Mouse (Mus musculus) kidney, postnatal 0 days (tissue): Measurements from ENCODE around the gene Adat3. TPM values are rescaled to one million over a fixed set of nuclear protein-coding genes. Genes with fewer than 3 reads are reported as not detected.

Experiments
- ATAC-seq: fragments of 200-750 bp; cut with Nextera tagmentation; replicated peaks from 2 replicates; pipeline ENCODE4 v1.8.0; 2017; ENCODE audit warnings: low read depth, moderate number of reproducible peaks, moderate TSS enrichment, moderate library complexity; ENCODE audit not compliant: low FRiP score
- DNase-seq: peaks from one replicate; pipeline ENCODE4 v3.0.0-alpha.2; 2016; ENCODE audit warnings: low spot score
- H3K27ac ChIP-seq: fragments of 300-500 bp; sonication (generic); 2 replicates; pipeline ENCODE4 v1.5.1; 2014; ENCODE audit warnings: mild to moderate bottlenecking
- H3K27me3 ChIP-seq: fragments of 300-500 bp; sonication (generic); 2 replicates; pipeline ENCODE4 v1.6.1; 2014; ENCODE audit warnings: low read length, mixed read lengths; ENCODE audit not compliant: insufficient read depth
- H3K36me3 ChIP-seq: fragments of 300-500 bp; sonication (generic); 2 replicates; pipeline ENCODE4 v1.6.1; 2014; ENCODE audit warnings: low read length, mixed read lengths; ENCODE audit not compliant: insufficient read depth
- H3K4me1 ChIP-seq: fragments of 300-500 bp; sonication (generic); replicated peaks from 2 replicates; pipeline ENCODE4 v1.6.1; 2014; ENCODE audit warnings: antibody characterized with exemption, low read length, mixed read lengths; ENCODE audit not compliant: insufficient read depth
- H3K4me2 ChIP-seq: fragments of 300-500 bp; sonication (generic); 2 replicates; pipeline ENCODE4 v1.6.1; 2014; ENCODE audit warnings: mild to moderate bottlenecking, low read length, moderate library complexity, mixed read lengths
- H3K4me3 ChIP-seq: fragments of 300-500 bp; sonication (generic); replicated peaks from 2 replicates; pipeline ENCODE4 v1.5.1; 2014; ENCODE audit warnings: low read depth, low read length
- H3K9ac ChIP-seq: fragments of 300-500 bp; sonication (generic); 2 replicates; pipeline ENCODE4 v1.6.1; 2014; ENCODE audit warnings: low read depth, low read length
- H3K9me3 ChIP-seq: fragments of 300-500 bp; sonication (generic); replicated peaks from 2 replicates; pipeline ENCODE4 v1.6.1; 2016; ENCODE audit warnings: low read length, inconsistent platforms, mixed read lengths
- CTCF ChIP-seq: IDR thresholded peaks from 2 replicates; pipeline ENCODE4 v1.5.1; 2016; ENCODE audit warnings: antibody characterized with exemption, low read depth, mild to moderate bottlenecking, moderate library complexity
- WGBS: fragments of 180-500 bp; shearing (Covaris S2); extraction: QIAGEN DNeasy Blood & Tissue Kit; methylation state at CpG from one replicate; pipeline ENCODE4 v1.1.7; 2014; 5-methylcytosine and 5-hydroxymethylcytosine counted together
- polyA plus RNA-seq: library from polyadenylated mRNA; unstranded; fragments of >200 nt; fragmentation: Nextera tagmentation; extraction: Ambion mirVana; gene quantifications from 2 replicates; pipeline ENCODE4 v1.2.1, GENCODE M21; 2015

The Adat3 gene
- 5.0 and 6.1 TPM in 2 replicates for polyA plus RNA-seq

DNA sequence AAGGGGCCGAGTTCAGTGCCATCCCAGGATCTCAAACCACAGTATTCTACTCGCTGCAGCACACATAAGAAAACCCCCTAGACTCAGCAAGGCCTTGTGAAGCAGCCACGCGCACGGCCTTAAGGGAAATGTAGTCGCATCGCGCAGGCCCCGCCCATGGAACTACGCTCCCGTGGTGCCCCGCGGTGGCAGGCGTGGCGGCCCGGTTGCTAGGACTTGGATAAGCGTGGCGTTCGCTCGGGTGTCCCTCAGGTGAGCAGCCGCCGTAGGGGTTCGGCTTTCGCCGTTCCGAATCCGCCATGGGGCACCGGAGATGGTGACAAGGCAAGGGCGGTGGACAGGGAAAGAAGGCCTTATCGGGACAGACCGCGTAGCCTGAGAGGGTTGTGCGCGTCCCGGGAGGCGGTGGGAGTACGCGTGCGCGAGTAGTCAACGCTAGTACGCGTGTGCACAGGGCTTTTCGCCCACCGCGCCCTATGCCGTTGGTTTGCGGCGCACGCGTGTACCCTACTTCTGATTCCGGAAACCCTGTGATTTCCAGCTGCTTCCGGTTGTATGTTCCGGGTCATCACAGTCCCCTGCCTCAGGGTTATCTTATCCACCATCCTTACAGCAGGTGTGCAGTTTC, at the start of gene Adat3, which contains the start of gene Scamp4:
TSS of gene Adat3 (plus strand) at position 183 of the 628 bp plus-strand sequence.
TSS of gene Scamp4 (plus strand) at position 175 of the 628 bp plus-strand sequence.
- WGBS: 2% methylated on average over 53 of the region's 54 CpGs
- peak; percentile 97 for DNase-seq
- peak; percentile 92 for ATAC-seq
- peaks cover 9% of the 10 kb centered on the region; the same call in 1 of the 2 replicates for H3K4me1 ChIP-seq
- no peak for TF ChIP-seq CTCF
- no peaks in the 10 kb centered on the region; the same call in 1 of the 2 replicates for H3K9me3 ChIP-seq
- peaks cover 17% of the 10 kb centered on the region; the same call in 1 of the 2 replicates for H3K36me3 ChIP-seq
- peak within 1 kb of the TSS; percentile 79 for H3K4me2 ChIP-seq
- peak within 1 kb of the TSS; percentile 80 for H3K27ac ChIP-seq
- no peaks in the 10 kb centered on the region for H3K27me3 ChIP-seq
- peak within 1 kb of the TSS; percentile 61 for H3K9ac ChIP-seq
- peak within 1 kb of the TSS; percentile 71 for H3K4me3 ChIP-seq

DNA sequence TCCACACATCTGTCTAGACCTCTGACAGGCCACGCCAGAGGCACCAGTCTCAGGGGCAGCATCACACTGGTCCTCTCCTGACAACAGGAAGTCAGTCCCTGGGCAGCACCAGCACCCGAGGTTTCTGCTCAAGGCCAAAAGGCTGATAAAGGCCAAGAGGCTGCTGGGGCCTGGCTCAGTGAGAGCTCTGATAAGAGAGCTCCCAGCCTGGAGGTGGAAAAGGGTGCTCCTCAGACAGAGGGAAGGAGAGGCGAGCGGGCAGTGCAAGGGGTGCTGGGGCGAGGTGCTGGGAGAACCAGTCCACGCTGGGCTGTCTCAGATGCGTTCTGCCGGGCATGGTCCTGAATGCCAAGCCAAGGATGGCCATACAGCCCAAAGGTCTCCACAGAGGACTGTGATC, 49.1 kb upstream of the Adat3 start:
- no peak for TF ChIP-seq CTCF
- Histone ChIP-seq H3K36me3 (peaks cover 10% of the 10 kb centered on the region; the same call in 1 of the 2 replicates), H3K4me2 (no peak overlapping the region), H3K9me3 (no peaks in the 10 kb centered on the region), H3K4me3 (no peak overlapping the region), H3K9ac (no peak overlapping the region), H3K27me3 (no peaks in the 10 kb centered on the region), H3K4me1 (0 out of 2 replicates have a peak, but pooled peaks cover 6% of the 10 kb centered on the region), H3K27ac (no peak overlapping the region)
- ATAC-seq (no peak), DNase-seq (no peak)
- WGBS: 93% methylated on average over 8 of the region's 8 CpGs

DNA sequence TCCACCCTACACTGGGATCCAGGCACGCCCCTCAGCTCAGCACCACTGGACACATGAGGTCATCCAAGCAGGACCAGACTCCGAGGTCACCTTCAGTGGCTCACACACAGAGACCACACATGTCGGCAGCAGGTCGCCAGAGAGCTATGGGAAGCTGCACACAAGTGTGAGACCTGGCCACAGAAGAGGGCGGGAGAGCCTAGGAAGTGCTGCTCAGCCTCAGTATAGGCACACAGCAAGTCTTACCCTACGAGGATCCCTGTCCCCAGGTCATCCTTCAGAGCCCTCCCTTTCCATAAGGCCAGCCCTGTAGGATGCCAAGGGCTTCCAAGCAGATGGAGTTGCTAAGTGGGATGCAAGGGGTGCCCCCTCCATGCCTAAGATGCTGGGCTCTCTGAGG, 48.7 kb upstream of the Adat3 start:
- TF ChIP-seq CTCF: no peak
- H3K27ac ChIP-seq: no peak overlapping the region
- ATAC-seq (no peak), DNase-seq (no peak)
- 0 out of 2 replicates have a peak, but pooled peaks cover 6% of the 10 kb centered on the region for H3K4me1 ChIP-seq
- 82% methylated on average over 6 of the region's 6 CpGs for WGBS
- peaks cover 8% of the 10 kb centered on the region; the same call in 1 of the 2 replicates for H3K36me3 ChIP-seq
- H3K27me3 ChIP-seq: no peaks in the 10 kb centered on the region
- H3K4me2 ChIP-seq: no peak overlapping the region
- H3K9me3 ChIP-seq: no peaks in the 10 kb centered on the region
- H3K4me3 ChIP-seq: no peak overlapping the region
- H3K9ac ChIP-seq: no peak overlapping the region

DNA sequence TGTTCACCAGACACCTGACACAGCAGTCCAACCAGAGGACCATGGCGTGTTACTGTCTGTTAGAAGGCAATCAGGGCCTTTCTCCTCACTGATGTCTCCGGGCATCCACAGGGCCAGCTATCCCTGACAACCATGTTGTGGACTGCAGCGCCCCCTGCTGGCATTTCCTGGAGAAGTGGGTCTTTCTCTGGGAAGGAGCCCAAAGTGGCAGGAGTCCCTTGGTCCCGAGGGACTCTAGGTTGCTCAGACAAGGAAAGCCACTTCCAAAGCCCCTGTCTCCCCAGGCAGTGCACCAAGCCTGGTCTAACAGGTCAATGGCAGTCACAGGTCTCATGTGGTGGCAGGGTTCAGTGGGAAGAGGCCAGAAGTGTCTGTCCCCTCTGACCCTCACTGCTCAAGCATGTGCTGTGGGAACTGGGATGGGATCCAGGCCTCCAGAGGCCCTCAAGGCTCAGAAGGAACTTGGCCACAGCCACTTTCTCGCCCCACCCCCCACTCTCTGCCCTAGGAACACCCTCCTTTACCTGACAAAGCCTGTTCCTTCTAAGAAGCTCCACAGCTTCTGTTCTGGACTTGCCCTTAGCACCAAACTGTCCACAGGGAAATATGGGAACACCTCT, 45.2 kb upstream of the Adat3 start:
- Histone ChIP-seq H3K9ac (no peak overlapping the region), H3K4me2 (no peak overlapping the region), H3K27ac (no peak overlapping the region), H3K9me3 (no peaks in the 10 kb centered on the region), H3K27me3 (no peaks in the 10 kb centered on the region), H3K4me3 (no peak overlapping the region), H3K4me1 (peaks cover 15% of the 10 kb centered on the region), H3K36me3 (no peaks in the 10 kb centered on the region)
- 28% methylated on average over 5 of the region's 5 CpGs for WGBS
- peak; percentile 70 for DNase-seq
- no peak for ATAC-seq
- peak; percentile 82 for TF ChIP-seq CTCF

DNA sequence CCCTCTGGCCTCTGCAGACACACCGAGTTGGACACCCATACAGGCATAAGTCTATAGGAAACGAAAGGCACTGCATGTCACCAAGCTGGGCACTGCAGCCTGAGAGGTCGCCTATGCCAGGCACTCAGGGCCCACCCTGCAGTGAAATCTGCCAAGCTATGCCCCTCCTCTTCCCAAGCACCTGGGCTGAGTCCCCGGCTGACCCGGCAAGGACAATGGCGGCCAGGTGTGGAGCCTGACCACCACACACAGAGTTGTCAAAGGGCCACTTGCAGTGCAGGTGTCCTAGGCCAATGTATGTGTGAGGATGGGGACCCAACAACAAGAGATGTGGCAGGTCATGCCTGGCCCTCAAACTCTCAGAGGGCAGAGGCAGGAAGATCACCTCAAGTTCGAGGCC, 43.2 kb upstream of the Adat3 start:
- peaks cover 15% of the 10 kb centered on the region for H3K4me1 ChIP-seq
- H3K27me3 ChIP-seq: no peaks in the 10 kb centered on the region
- H3K9me3 ChIP-seq: no peaks in the 10 kb centered on the region
- DNase-seq: no peak
- no peaks in the 10 kb centered on the region for H3K36me3 ChIP-seq
- no peak overlapping the region for H3K4me2 ChIP-seq
- H3K4me3 ChIP-seq: no peak overlapping the region
- ATAC-seq: no peak
- H3K9ac ChIP-seq: no peak overlapping the region
- no peak overlapping the region for H3K27ac ChIP-seq
- 91% methylated on average over 7 of the region's 7 CpGs for WGBS
- no peak for TF ChIP-seq CTCF

DNA sequence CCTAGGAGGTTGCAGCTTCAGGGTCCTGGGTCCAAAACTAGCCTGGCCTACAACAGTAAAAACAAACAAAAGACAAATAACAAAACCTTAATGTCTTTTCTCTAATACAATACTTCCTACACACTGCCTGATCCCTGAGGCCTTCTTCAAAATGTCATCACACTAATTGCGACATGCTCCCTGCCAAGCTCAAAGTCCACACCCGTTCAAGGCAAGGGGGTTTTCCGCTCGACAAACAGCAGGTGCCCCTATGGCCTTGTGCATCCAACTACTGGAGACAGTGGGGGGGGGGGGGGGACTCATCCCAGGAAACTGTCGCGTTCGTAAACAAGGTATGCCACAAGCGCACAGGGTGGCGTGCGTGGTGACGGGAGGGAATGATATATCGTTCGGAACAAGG, 42.1 kb upstream of the Adat3 start:
- Histone ChIP-seq H3K4me1 (peaks cover 15% of the 10 kb centered on the region), H3K4me3 (peak overlapping the region; percentile 85), H3K4me2 (peak overlapping the region; percentile 89), H3K9me3 (no peaks in the 10 kb centered on the region), H3K9ac (peak overlapping the region; percentile 98), H3K27ac (peak overlapping the region; percentile 89), H3K27me3 (no peaks in the 10 kb centered on the region), H3K36me3 (no peaks in the 10 kb centered on the region)
- no peak for TF ChIP-seq CTCF
- under 1% methylated on average over 13 of the region's 13 CpGs for WGBS
- DNase-seq (no peak), ATAC-seq (no peak)
